Mouse (Mus musculus) embryonic facial prominence, embryonic 15.5 days (tissue): ENCODE data around the gene Cers1. TPM values are rescaled to one million over a fixed set of nuclear protein-coding genes. Genes with fewer than 3 reads are reported as not detected.

ENCODE experiments used
- ATAC-seq: fragments of 200-750 bp; cut with Nextera tagmentation; 2 replicates; pipeline ENCODE4 v1.8.0; 2017; ENCODE audit warnings: low read depth, moderate TSS enrichment; ENCODE audit not compliant: insufficient number of reproducible peaks, low FRiP score, low TSS enrichment
- H3K27ac ChIP-seq: fragments of 300-500 bp; sonication (generic); replicated peaks from 2 replicates; pipeline ENCODE4 v1.5.1; 2015; ENCODE audit warnings: mild to moderate bottlenecking, inconsistent platforms
- H3K27me3 ChIP-seq: fragments of 300-500 bp; sonication (generic); 2 replicates; pipeline ENCODE4 v1.6.1; 2015; ENCODE audit warnings: inconsistent platforms
- H3K36me3 ChIP-seq: fragments of 300-500 bp; sonication (generic); 2 replicates; pipeline ENCODE4 v1.6.1; 2015; ENCODE audit warnings: mild to moderate bottlenecking, inconsistent platforms
- H3K4me1 ChIP-seq: fragments of 300-500 bp; sonication (generic); 2 replicates; pipeline ENCODE4 v1.6.1; 2015; ENCODE audit warnings: inconsistent platforms
- H3K4me2 ChIP-seq: fragments of 300-500 bp; sonication (generic); replicated peaks from 2 replicates; pipeline ENCODE4 v1.6.1; 2015; ENCODE audit warnings: mild to moderate bottlenecking, inconsistent platforms
- H3K4me3 ChIP-seq: fragments of 300-500 bp; sonication (generic); replicated peaks from 2 replicates; pipeline ENCODE4 v1.5.1; 2015; ENCODE audit warnings: mild to moderate bottlenecking, inconsistent platforms
- H3K9ac ChIP-seq: fragments of 300-500 bp; sonication (generic); 2 replicates; pipeline ENCODE4 v1.6.1; 2015; ENCODE audit warnings: inconsistent platforms
- H3K9me3 ChIP-seq: fragments of 300-500 bp; sonication (generic); replicated peaks from 2 replicates; pipeline ENCODE4 v1.6.1; 2016; ENCODE audit warnings: inconsistent platforms
- WGBS: fragments of 180-500 bp; shearing (Covaris S2); methylation state at CpG from one replicate; pipeline ENCODE4 v1.1.7; 2015; 5-methylcytosine and 5-hydroxymethylcytosine counted together
- polyA plus RNA-seq: library from polyadenylated mRNA; unstranded; fragments of >200 nt; fragmentation: Nextera tagmentation; extraction: Ambion mirVana; gene quantifications from 2 replicates; pipeline ENCODE4 v1.2.1, GENCODE M21; 2015

The Cers1 gene
- polyA plus RNA-seq, 1 experiment from 2014 or later = 9.3 TPM

DNA sequence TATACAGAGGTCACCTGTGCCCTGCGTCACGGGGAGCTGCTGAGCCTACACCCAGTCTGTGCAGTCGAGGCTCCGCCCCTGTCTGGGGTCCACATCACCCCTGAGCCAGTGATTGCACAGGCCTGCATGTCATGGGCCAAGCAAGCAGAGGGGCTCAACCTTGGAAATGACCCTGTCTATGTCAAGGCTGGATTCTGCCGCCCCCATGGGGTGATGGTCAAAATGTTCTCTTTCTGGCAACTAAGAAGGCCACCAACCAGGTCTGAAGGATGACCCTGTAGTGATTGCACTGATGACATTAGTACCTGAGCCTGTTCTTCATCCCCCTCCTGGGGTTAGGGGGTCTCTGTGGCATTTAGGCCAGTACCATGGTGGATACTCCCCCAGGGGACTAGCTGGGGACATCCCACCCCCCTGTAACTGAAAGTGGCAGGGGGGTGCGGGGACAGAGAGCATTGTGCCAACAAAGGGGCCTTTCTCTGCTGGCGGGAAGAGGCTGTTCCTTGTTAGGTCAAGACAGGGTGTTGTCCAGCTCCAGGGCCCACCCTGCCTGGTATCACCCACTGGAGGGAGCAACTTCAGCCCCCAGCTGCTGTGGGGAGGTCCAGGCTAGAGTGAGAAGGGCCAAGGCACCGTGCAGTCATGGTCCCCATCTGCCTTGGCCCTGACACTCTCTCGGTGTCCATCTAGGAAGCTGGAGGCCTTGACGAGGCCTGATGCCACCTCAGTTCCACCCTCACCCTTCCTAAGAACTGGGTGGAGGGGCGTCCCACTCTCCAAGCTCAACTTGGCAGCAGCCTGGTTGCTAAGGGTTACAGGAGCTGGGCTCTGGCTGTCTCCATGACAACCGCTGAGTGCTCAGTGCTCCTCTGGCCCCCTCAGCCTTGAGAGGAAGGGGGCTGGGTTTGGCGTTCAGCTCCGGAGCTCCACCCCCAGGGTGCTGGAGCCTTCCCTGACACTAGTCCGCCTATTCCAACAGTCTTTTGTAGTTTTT is 1.2 kb downstream of the Cers1 start:
- no peaks in the 10 kb centered on the region for H3K9me3 ChIP-seq
- peak overlapping the region; percentile 64; the same call in 1 of the 2 replicates for H3K9ac ChIP-seq
- peak overlapping the region; percentile 81; the same call in 1 of the 2 replicates for H3K27ac ChIP-seq
- peak; percentile 66 for ATAC-seq
- H3K27me3 ChIP-seq = no peaks in the 10 kb centered on the region
- H3K4me3 ChIP-seq = peak overlapping the region; percentile 61
- peak overlapping the region; percentile 86 for H3K4me2 ChIP-seq
- H3K4me1 ChIP-seq = peaks cover 36% of the 10 kb centered on the region
- peaks cover 35% of the 10 kb centered on the region for H3K36me3 ChIP-seq
- 13% methylated on average over 15 of the region's 15 CpGs for WGBS

- Histone ChIP-seq H3K9ac (no peak overlapping the region), H3K9me3 (no peaks in the 10 kb centered on the region), H3K4me3 (no peak overlapping the region), H3K27ac (no peak overlapping the region), H3K4me1 (peaks cover 36% of the 10 kb centered on the region), H3K4me2 (no peak overlapping the region), H3K36me3 (peaks cover 26% of the 10 kb centered on the region), H3K27me3 (no peaks in the 10 kb centered on the region)
- no peak for ATAC-seq
- 77% methylated on average over 5 of the region's 5 CpGs for WGBS
Observed at GRCm38 (mm10) chr8:70317872-70318271, 2.3 kb downstream of the Cers1 start.

GRCm38 (mm10) chr8:70323716-70324115 is 8.1 kb downstream of the Cers1 start:
- ATAC-seq = no peak
- Histone ChIP-seq H3K4me2 (no peak overlapping the region), H3K9me3 (no peaks in the 10 kb centered on the region), H3K36me3 (peaks cover 37% of the 10 kb centered on the region), H3K27me3 (no peaks in the 10 kb centered on the region), H3K4me1 (no peaks in the 10 kb centered on the region), H3K9ac (no peak overlapping the region), H3K4me3 (no peak overlapping the region), H3K27ac (no peak overlapping the region)
- 93% methylated on average over 3 of the region's 3 CpGs for WGBS

GRCm38 (mm10) chr8:70327512-70327911 is 11.9 kb downstream of the Cers1 start:
- Histone ChIP-seq H3K27me3 (0 out of 2 replicates have a peak, but pooled peaks cover 4% of the 10 kb centered on the region), H3K4me2 (no peak overlapping the region), H3K36me3 (peaks cover 36% of the 10 kb centered on the region), H3K27ac (no peak overlapping the region), H3K9ac (no peak overlapping the region), H3K4me3 (no peak overlapping the region), H3K4me1 (peaks cover 26% of the 10 kb centered on the region), H3K9me3 (no peaks in the 10 kb centered on the region)
- no peak for ATAC-seq
- WGBS = 93% methylated on average over 6 of the region's 6 CpGs

DNA sequence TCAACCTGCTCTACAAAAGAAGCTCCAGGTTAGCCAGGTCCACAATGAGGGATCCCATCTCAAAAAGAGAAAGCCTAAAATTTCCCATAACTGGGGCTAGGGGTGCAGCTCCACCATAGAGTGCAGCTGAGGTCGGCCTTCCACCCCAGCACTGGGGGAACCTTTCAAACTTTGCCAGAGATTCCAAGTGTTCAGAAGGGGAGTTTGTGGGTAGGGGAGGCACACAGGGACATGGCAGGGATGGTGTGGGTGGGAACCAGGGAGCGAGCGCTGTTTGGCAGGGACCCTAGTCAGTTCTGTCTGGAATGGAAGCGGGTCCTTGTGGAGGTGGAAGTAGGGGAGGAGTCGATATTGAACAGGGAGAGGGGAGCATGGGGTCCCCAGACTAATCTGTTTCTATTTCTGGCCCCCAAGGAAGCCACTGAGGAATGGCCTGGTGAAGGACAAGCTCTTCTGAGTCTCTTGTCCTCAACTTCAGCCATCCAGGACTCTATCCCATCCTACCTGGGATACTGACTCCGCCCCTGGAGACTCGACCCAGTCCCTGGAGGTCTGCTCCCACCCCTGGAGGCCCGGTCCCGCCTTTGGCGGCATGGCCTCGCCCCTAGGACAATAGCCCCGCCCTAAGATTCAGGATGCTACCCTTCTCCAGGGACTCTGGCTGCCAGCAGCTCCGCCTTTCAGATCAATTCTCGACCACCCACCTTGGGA is 13.7 kb downstream of the Cers1 start, which contains the start of gene Gdf1:
Gene Gdf1, plus strand, starts transcription at position 694 of the 711 bp plus-strand sequence.
- Histone ChIP-seq H3K27me3 (0 out of 2 replicates have a peak, but pooled peaks cover 4% of the 10 kb centered on the region), H3K9me3 (no peaks in the 10 kb centered on the region), H3K27ac (no peak within 1 kb of the TSS), H3K36me3 (peaks cover 47% of the 10 kb centered on the region), H3K4me2 (peak within 1 kb of the TSS; percentile 34), H3K4me3 (peak within 1 kb of the TSS; percentile 4; the same call in 1 of the 2 replicates), H3K4me1 (peaks cover 27% of the 10 kb centered on the region), H3K9ac (no peak within 1 kb of the TSS)
- ATAC-seq = no peak
- 33% methylated on average over 14 of the region's 14 CpGs for WGBS

DNA sequence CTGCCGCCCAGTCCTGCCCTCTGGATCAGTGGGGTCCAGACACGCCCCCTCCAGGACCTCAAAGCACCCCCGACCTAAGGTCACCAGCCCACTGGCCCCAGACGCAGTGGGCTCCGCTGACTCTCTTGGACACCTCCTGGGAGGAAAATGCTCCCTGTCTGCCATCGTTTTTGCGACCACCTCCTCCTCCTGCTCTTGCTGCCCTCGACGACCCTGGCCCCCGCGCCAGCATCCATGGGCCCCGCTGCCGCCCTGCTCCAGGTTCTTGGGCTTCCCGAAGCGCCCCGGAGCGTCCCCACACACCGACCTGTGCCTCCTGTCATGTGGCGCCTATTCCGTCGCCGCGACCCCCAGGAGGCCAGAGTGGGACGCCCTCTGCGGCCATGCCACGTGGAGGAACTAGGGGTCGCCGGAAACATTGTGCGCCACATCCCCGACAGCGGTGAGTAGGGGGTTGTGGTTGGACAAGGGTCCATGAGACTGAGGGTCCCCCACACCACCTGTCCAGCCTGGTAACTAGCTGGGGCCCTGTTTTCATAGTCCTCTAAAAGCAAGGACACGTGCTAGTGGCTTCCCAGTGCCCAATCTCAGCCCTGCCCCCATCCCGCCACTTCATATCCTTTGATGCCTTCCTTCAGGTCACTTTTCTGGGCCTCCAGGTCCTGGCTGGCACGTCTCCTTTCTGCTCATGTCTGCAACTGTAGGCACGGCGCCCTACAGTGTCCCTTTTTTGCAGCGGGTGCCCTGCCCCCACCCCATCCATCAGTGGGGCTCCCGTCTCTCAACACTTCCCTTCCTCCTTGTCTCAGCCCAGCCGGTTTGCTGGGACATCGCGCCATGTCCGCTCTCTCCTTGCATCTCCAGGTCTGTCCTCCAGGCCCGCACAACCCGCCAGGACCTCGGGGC is 14.5 kb downstream of the Cers1 start:
- Histone ChIP-seq H3K9me3 (no peaks in the 10 kb centered on the region), H3K36me3 (peaks cover 49% of the 10 kb centered on the region), H3K27ac (no peak overlapping the region), H3K27me3 (0 out of 2 replicates have a peak, but pooled peaks cover 4% of the 10 kb centered on the region), H3K4me3 (0 out of 2 replicates have a peak overlapping the region, but pooled peaks have one; percentile 4), H3K9ac (no peak overlapping the region), H3K4me2 (peak overlapping the region; percentile 34), H3K4me1 (peaks cover 27% of the 10 kb centered on the region)
- WGBS = 15% methylated on average over 45 of the region's 45 CpGs
- 0 out of 2 replicates have a peak, but pooled peaks have one; percentile 16 for ATAC-seq

DNA sequence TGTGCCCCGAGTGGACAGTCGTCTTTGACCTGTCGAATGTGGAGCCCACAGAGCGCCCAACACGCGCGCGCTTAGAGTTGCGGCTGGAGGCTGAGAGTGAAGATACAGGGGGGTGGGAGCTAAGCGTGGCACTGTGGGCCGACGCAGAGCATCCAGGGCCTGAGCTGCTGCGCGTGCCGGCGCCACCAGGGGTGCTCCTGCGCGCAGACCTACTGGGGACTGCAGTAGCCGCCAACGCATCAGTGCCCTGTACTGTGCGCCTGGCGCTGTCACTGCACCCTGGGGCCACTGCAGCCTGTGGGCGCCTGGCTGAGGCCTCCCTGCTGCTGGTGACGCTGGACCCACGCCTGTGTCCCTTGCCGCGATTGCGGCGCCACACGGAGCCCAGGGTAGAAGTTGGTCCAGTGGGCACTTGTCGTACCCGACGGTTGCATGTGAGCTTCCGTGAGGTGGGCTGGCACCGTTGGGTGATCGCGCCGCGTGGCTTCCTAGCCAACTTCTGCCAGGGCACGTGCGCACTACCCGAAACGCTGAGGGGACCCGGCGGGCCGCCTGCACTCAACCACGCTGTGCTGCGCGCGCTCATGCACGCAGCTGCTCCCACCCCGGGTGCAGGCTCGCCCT is 15.3 kb downstream of the Cers1 start:
- no peak overlapping the region for H3K9ac ChIP-seq
- peaks cover 57% of the 10 kb centered on the region for H3K36me3 ChIP-seq
- H3K4me1 ChIP-seq = peaks cover 27% of the 10 kb centered on the region
- no peaks in the 10 kb centered on the region for H3K9me3 ChIP-seq
- 0 out of 2 replicates have a peak, but pooled peaks cover 4% of the 10 kb centered on the region for H3K27me3 ChIP-seq
- H3K27ac ChIP-seq = no peak overlapping the region
- 37% methylated on average over 53 of the region's 53 CpGs for WGBS
- peak overlapping the region; percentile 4; the same call in 1 of the 2 replicates for H3K4me3 ChIP-seq
- peak; percentile 29 for ATAC-seq
- peak overlapping the region; percentile 34 for H3K4me2 ChIP-seq

- Histone ChIP-seq H3K27me3 (0 out of 2 replicates have a peak, but pooled peaks cover 4% of the 10 kb centered on the region), H3K9me3 (no peaks in the 10 kb centered on the region), H3K27ac (no peak overlapping the region), H3K4me3 (no peak overlapping the region), H3K9ac (no peak overlapping the region), H3K36me3 (peaks cover 64% of the 10 kb centered on the region), H3K4me2 (no peak overlapping the region), H3K4me1 (peaks cover 27% of the 10 kb centered on the region)
- WGBS = 70% methylated on average over 19 of the region's 19 CpGs
- ATAC-seq = no peak
Observed at GRCm38 (mm10) chr8:70331526-70331925, 16.0 kb downstream of the Cers1 start.

GRCm38 (mm10) chr8:70332070-70332877 is 16.7 kb downstream of the Cers1 start:
- Histone ChIP-seq H3K27ac (no peak overlapping the region), H3K4me3 (no peak overlapping the region), H3K4me2 (no peak overlapping the region), H3K9me3 (no peaks in the 10 kb centered on the region), H3K36me3 (peaks cover 69% of the 10 kb centered on the region), H3K27me3 (0 out of 2 replicates have a peak, but pooled peaks cover 4% of the 10 kb centered on the region), H3K4me1 (peaks cover 27% of the 10 kb centered on the region), H3K9ac (no peak overlapping the region)
- WGBS = 26% methylated on average over 40 of the region's 41 CpGs
- ATAC-seq = peak; percentile 77
